Mouse (Mus musculus): Measurements from ENCODE around the gene Gabrg3.

Gabrg3 gene

GRCm38 (mm10) chr7:57386517-57387340 lies at the start of gene Gabrg3:
Gene Gabrg3 (minus strand): TSS chr7:57387188.
- no peak for DNase-seq (ENCODE audit: extremely low spot score, low read depth, low spot score)

GRCm38 (mm10) chr7:57422675-57423074 lies 35.7 kb upstream of the Gabrg3 start:
- DNase-seq (ENCODE audit: extremely low spot score, low read depth, low spot score) = no peak

GRCm38 (mm10) chr7:57421044-57421443 lies 34.1 kb upstream of the Gabrg3 start:
- no peak for DNase-seq (ENCODE audit: extremely low spot score, low read depth, low spot score)

- no peak for DNase-seq (ENCODE audit: extremely low spot score, low read depth, low spot score)
Measured at GRCm38 (mm10) chr7:57419392-57419791, 32.4 kb upstream of the Gabrg3 start, which contains the start of gene Gabrb3. Gene Gabrb3 (plus strand): TSS chr7:57419692.

- DNase-seq (ENCODE audit: extremely low spot score, low read depth, low spot score) = no peak
Measured at GRCm38 (mm10) chr7:57412896-57413295, 25.9 kb upstream of the Gabrg3 start.

GRCm38 (mm10) chr7:57411163-57411562 lies 24.2 kb upstream of the Gabrg3 start:
- no peak for DNase-seq (ENCODE audit: extremely low spot score, low read depth, low spot score)

GRCm38 (mm10) chr7:57393551-57393950 lies 6.6 kb upstream of the Gabrg3 start:
- DNase-seq (ENCODE audit: extremely low spot score, low read depth, low spot score) = no peak

- no peak for DNase-seq (ENCODE audit: extremely low spot score, low read depth, low spot score)
Measured at GRCm38 (mm10) chr7:57390046-57390445, 3.1 kb upstream of the Gabrg3 start.

GRCm38 (mm10) chr7:57387341-57387654 lies 310 bp upstream of the Gabrg3 start:
- DNase-seq (ENCODE audit: extremely low spot score, low read depth, low spot score) = no peak

- peak; percentile 14 for DNase-seq (ENCODE audit: extremely low spot score, low read depth, low spot score)
Measured at GRCm38 (mm10) chr7:57384112-57384511, 2.9 kb downstream of the Gabrg3 start.

- DNase-seq (ENCODE audit: extremely low spot score, low read depth, low spot score) = no peak
Measured at GRCm38 (mm10) chr7:57366013-57366390, 21.0 kb downstream of the Gabrg3 start.

GRCm38 (mm10) chr7:57365134-57366012 lies 21.6 kb downstream of the Gabrg3 start:
- DNase-seq (ENCODE audit: extremely low spot score, low read depth, low spot score) = no peak

GRCm38 (mm10) chr7:57363812-57364211 lies 23.2 kb downstream of the Gabrg3 start:
- no peak for DNase-seq (ENCODE audit: extremely low spot score, low read depth, low spot score)

GRCm38 (mm10) chr7:57357871-57358540 lies 29.0 kb downstream of the Gabrg3 start:
- DNase-seq (ENCODE audit: extremely low spot score, low read depth, low spot score) = no peak

GRCm38 (mm10) chr7:57356565-57357301 lies 30.3 kb downstream of the Gabrg3 start:
- DNase-seq (ENCODE audit: extremely low spot score, low read depth, low spot score) = no peak

- DNase-seq (ENCODE audit: extremely low spot score, low read depth, low spot score) = no peak
Measured at GRCm38 (mm10) chr7:57348774-57349173, 38.2 kb downstream of the Gabrg3 start.

GRCm38 (mm10) chr7:57341910-57342309 lies 45.1 kb downstream of the Gabrg3 start:
- DNase-seq (ENCODE audit: extremely low spot score, low read depth, low spot score) = no peak

GRCm38 (mm10) chr7:57331211-57331610 lies 55.8 kb downstream of the Gabrg3 start:
- no peak for DNase-seq (ENCODE audit: extremely low spot score, low read depth, low spot score)

GRCm38 (mm10) chr7:57330240-57330639 lies 56.7 kb downstream of the Gabrg3 start:
- DNase-seq (ENCODE audit: extremely low spot score, low read depth, low spot score) = no peak

- no peak for DNase-seq (ENCODE audit: extremely low spot score, low read depth, low spot score)
Measured at GRCm38 (mm10) chr7:57324473-57324872, 62.5 kb downstream of the Gabrg3 start.

- DNase-seq (ENCODE audit: extremely low spot score, low read depth, low spot score) = no peak
Measured at GRCm38 (mm10) chr7:57322086-57322485, 64.9 kb downstream of the Gabrg3 start.
